Mouse (Mus musculus) lung, postnatal 0 days (tissue): Measurements from ENCODE around the gene Pard3b.

Source experiments
- CTCF ChIP-seq: IDR thresholded peaks from 2 replicates; pipeline ENCODE4 v1.5.1; 2016; ENCODE audit warnings: antibody characterized with exemption, mild to moderate bottlenecking
- EP300 ChIP-seq: IDR thresholded peaks from 2 replicates; pipeline ENCODE4 v1.6.1; 2016; ENCODE audit warnings: antibody characterized with exemption, mild to moderate bottlenecking, control low read depth

DNA sequence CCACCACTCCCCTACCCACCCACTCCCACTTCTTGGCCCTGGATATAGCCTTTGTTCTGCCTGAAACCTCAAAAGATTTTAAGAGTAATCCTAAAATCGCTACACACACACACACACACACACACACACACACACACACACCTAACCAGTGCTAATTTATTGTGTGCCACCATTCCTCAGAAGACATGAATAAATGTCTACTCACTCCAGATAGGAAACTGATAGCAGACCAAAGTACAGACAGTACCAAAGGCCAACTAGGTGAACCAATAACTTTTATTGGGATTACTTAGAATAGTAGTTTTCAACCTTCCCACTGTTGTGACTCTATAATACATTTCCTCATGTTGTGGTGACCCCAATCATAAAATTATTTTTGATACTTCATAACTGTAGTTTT, 483.8 kb downstream of the Pard3b start:
- TF ChIP-seq EP300 (no peak), CTCF (no peak)
